In genomic region chr15:5708454-5708853, GRCm38 (mm10) we compare ENCODE assay signal across 28 mouse cellular contexts.
A peak's percentile ranks its signal among the peaks of the same experiment; 100 is the strongest.
DNase-seq lines count a peak whose midpoint lies in the region; ATAC-seq and TF ChIP-seq lines count a peak whose summit lies in the region.
"Had no signal": no experiment of that assay in that cellular context is flagged by ENCODE, and none has a peak within 500 bp of the region (broad histone marks: within the 10 kb centered on the region; RNA-seq: fewer than 3 reads in every experiment).

No protein-coding gene starts in this region.

- H3K9ac ChIP-seq in heart, embryonic 11.5 days (ENCODE audit: low read depth, low read length), result no peak overlapping the region
- H3K9ac ChIP-seq: embryonic facial prominence, embryonic 12.5 days; forebrain, embryonic 13.5 days; forebrain, embryonic 15.5 days; forebrain, postnatal 0 days had no signal

- 50% methylated on average over 5 of the region's 5 CpGs for WGBS in lung, adult 2 months
- WGBS in heart, embryonic 11.5 days (ENCODE audit: insufficient replicate concordance), result 79% methylated on average over 5 of the region's 5 CpGs

- ATAC-seq in common myeloid progenitor, adult 5-6 weeks (replicated peaks; ENCODE audit: low read depth, poor library complexity, severe bottlenecking), result peak; percentile 86
- peak; percentile 98 for ATAC-seq in megakaryocyte, adult 5-6 weeks (ENCODE audit: poor library complexity, severe bottlenecking)
- ATAC-seq in monocyte, adult 5-6 weeks (replicated peaks; ENCODE audit: insufficient number of reproducible peaks, low FRiP score, low TSS enrichment, poor library complexity, severe bottlenecking), result 0 out of 2 replicates have a peak, but pooled peaks have one; percentile 56
- ATAC-seq in heart, embryonic 11.5 days (replicated peaks; ENCODE audit: insufficient number of reproducible peaks, low FRiP score, low TSS enrichment), result no peak
- ATAC-seq: activated CD4-positive, CD25-positive, alpha-beta regulatory T cell, adult 4 months; CD4-positive, CD25-positive, alpha-beta regulatory T cell, adult 4 months; forebrain, embryonic 13.5 days; forebrain, embryonic 15.5 days; forebrain, postnatal 0 days; Patski had no signal

- no peaks in the 10 kb centered on the region for H3K27me3 ChIP-seq in heart, embryonic 11.5 days (ENCODE audit: control insufficient read depth, insufficient read depth, low read length)
- H3K27me3 ChIP-seq: CH12.LX; embryonic facial prominence, embryonic 12.5 days; forebrain, embryonic 13.5 days; forebrain, embryonic 15.5 days; Patski had no signal

- no peak overlapping the region for H3K27ac ChIP-seq in heart, embryonic 11.5 days (ENCODE audit: low read depth, low read length)
- H3K27ac ChIP-seq: embryonic facial prominence, embryonic 10.5 days; embryonic facial prominence, embryonic 12.5 days; forebrain, embryonic 13.5 days; forebrain, embryonic 15.5 days had no signal

- no peak for TF ChIP-seq CTCF in lung, adult 2 months (IDR thresholded peaks at IDR 0.05; ENCODE audit: insufficient read depth, low read length)

- H3K4me3 ChIP-seq in lung, adult 2 months (replicated peaks; ENCODE audit: extremely low read depth, low read depth, low read length), result no peak overlapping the region
- no peak overlapping the region for H3K4me3 ChIP-seq in heart, embryonic 11.5 days (ENCODE audit: low read depth, low read length)
- H3K4me3 ChIP-seq: embryonic facial prominence, embryonic 10.5 days; embryonic facial prominence, embryonic 12.5 days; forebrain, embryonic 13.5 days; forebrain, embryonic 15.5 days had no signal

- TF ChIP-seq POLR2A in lung, adult 2 months (IDR thresholded peaks at IDR 0.05; ENCODE audit: borderline replicate concordance, extremely low read depth, low read depth, low read length), result no peak

- no peaks in the 10 kb centered on the region for H3K4me1 ChIP-seq in lung, adult 2 months (ENCODE audit: control insufficient read depth, insufficient read depth, low read length)
- no peaks in the 10 kb centered on the region for H3K4me1 ChIP-seq in heart, embryonic 11.5 days (ENCODE audit: control insufficient read depth, insufficient read depth, low read length)
- H3K4me1 ChIP-seq: embryonic facial prominence, embryonic 10.5 days; embryonic facial prominence, embryonic 12.5 days; forebrain, embryonic 13.5 days; forebrain, embryonic 15.5 days had no signal

- peaks cover 2% of the 10 kb centered on the region; the same call in 1 of the 2 replicates for H3K9me3 ChIP-seq in heart, embryonic 11.5 days (replicated peaks; ENCODE audit: control insufficient read depth, low read length)
- H3K9me3 ChIP-seq: embryonic facial prominence, embryonic 12.5 days; forebrain, embryonic 13.5 days; forebrain, embryonic 15.5 days had no signal

- DNase-seq in lung, postnatal 36 days, result peak; percentile 12
- no peak for DNase-seq in lung, adult 2 months
- no peak for DNase-seq in ovary, postnatal 10 days (ENCODE audit: low spot score)
- DNase-seq in urinary bladder, postnatal 4 days (ENCODE audit: low spot score in 2 of 2), result no peak
- DNase-seq: adrenal gland, adult 2 months; adrenal gland, postnatal 10 days; adrenal gland, postnatal 25 days; B cell, adult 2 months; cerebellum, adult 11 months; cerebellum, adult 18-20 months; cerebellum, adult 8-10 months; cerebellum, adult 9-11 months; cerebellum, postnatal 14 days; cerebellum, postnatal 36 days; forebrain, postnatal 0 days had no signal

- H3K36me3 ChIP-seq in heart, embryonic 11.5 days (ENCODE audit: control insufficient read depth, insufficient read depth, low read length), result no peaks in the 10 kb centered on the region
- H3K36me3 ChIP-seq: embryonic facial prominence, embryonic 10.5 days; embryonic facial prominence, embryonic 12.5 days; forebrain, embryonic 15.5 days; G1E had no signal

- no peak overlapping the region for H3K4me2 ChIP-seq in heart, embryonic 11.5 days
- H3K4me2 ChIP-seq: embryonic facial prominence, embryonic 12.5 days; forebrain, embryonic 13.5 days; forebrain, embryonic 15.5 days had no signal
